Mouse (Mus musculus) cerebellum, postnatal 14 days (tissue): ENCODE results near the gene Jsrp1.

Experiments used
- DNase-seq, 2 experiments: peaks; one replicate each; pipeline ENCODE4 v3.0.0; 2021; ENCODE audit warnings: mixed read lengths in 2 of 2

Jsrp1 gene

GRCm38 (mm10) chr10:80791476-80792174 lies 21.7 kb downstream of the Jsrp1 start:
- DNase-seq: no peak

- no peak for DNase-seq
These were observed 22.4 kb downstream of the Jsrp1 start for GRCm38 (mm10) chr10:80790761-80791404.

GRCm38 (mm10) chr10:80787517-80787916 lies 25.8 kb downstream of the Jsrp1 start:
- no peak for DNase-seq

GRCm38 (mm10) chr10:80785963-80786362 lies 27.3 kb downstream of the Jsrp1 start:
- DNase-seq: no peak

GRCm38 (mm10) chr10:80784871-80785270 lies 28.4 kb downstream of the Jsrp1 start:
- no peak for DNase-seq

GRCm38 (mm10) chr10:80784302-80784701 lies 29.0 kb downstream of the Jsrp1 start:
- DNase-seq: no peak

- no peak for DNase-seq
These were observed 33.7 kb downstream of the Jsrp1 start for GRCm38 (mm10) chr10:80779565-80779964.

- peak; percentile 63 to 66 for DNase-seq
These were observed 36.2 kb downstream of the Jsrp1 start for GRCm38 (mm10) chr10:80777123-80777522.

- peak in 1 of 2 experiments; percentile 27 for DNase-seq
These were observed 36.9 kb downstream of the Jsrp1 start for GRCm38 (mm10) chr10:80776358-80776869.

- peak; percentile 76 to 83 for DNase-seq
These were observed 37.6 kb downstream of the Jsrp1 start for GRCm38 (mm10) chr10:80775731-80776130.

- DNase-seq: peak in 1 of 2 experiments; percentile 61
These were observed 38.3 kb downstream of the Jsrp1 start for GRCm38 (mm10) chr10:80774981-80775380.

- DNase-seq: peak; percentile 97 to 98
These were observed 38.7 kb downstream of the Jsrp1 start for GRCm38 (mm10) chr10:80774549-80774948.

GRCm38 (mm10) chr10:80773816-80774215 lies 39.5 kb downstream of the Jsrp1 start:
- peak in 1 of 2 experiments; percentile 45 for DNase-seq

GRCm38 (mm10) chr10:80768365-80768764 lies 44.9 kb downstream of the Jsrp1 start:
- no peak for DNase-seq

GRCm38 (mm10) chr10:80766161-80766815 lies 47.0 kb downstream of the Jsrp1 start:
- DNase-seq: no peak

GRCm38 (mm10) chr10:80765746-80766145 lies 47.6 kb downstream of the Jsrp1 start:
- no peak for DNase-seq

- no peak for DNase-seq
These were observed 49.8 kb downstream of the Jsrp1 start for GRCm38 (mm10) chr10:80763502-80763901.

- no peak for DNase-seq
These were observed 51.5 kb downstream of the Jsrp1 start for GRCm38 (mm10) chr10:80761821-80762220.

GRCm38 (mm10) chr10:80760596-80761524 lies 52.4 kb downstream of the Jsrp1 start:
- peak; percentile 61 to 74 for DNase-seq

- no peak for DNase-seq
These were observed 54.6 kb downstream of the Jsrp1 start for GRCm38 (mm10) chr10:80758651-80759050.
